Mouse (Mus musculus) heart, embryonic 12.5 days (tissue): Measurements from ENCODE around the gene Slc35g1. TPM values are rescaled to one million over a fixed set of nuclear protein-coding genes. Genes with fewer than 3 reads are reported as not detected.
"Not testable (repeated sequence)": the region's sequence is repeated elsewhere in the genome, so short reads cannot be mapped to it uniquely, and the experiment has no call there.

ENCODE experiments used
- ATAC-seq: fragments of 200-750 bp; cut with Nextera tagmentation; 2 replicates; pipeline ENCODE4 v1.8.0; 2017; ENCODE audit warnings: moderate TSS enrichment, moderate library complexity; ENCODE audit not compliant: insufficient number of reproducible peaks, low FRiP score
- H3K27ac ChIP-seq: fragments of 300-500 bp; sonication (generic); 2 replicates; pipeline ENCODE4 v1.5.1; 2016; ENCODE audit warnings: mild to moderate bottlenecking, moderate library complexity; ENCODE audit not compliant: poor library complexity, severe bottlenecking
- H3K27me3 ChIP-seq: fragments of 300-500 bp; sonication (generic); replicated peaks from 2 replicates; pipeline ENCODE4 v1.6.1; 2016; ENCODE audit warnings: mild to moderate bottlenecking, moderate library complexity
- H3K36me3 ChIP-seq: fragments of 300-500 bp; sonication (generic); 2 replicates; pipeline ENCODE4 v1.6.1; 2016; ENCODE audit warnings: mild to moderate bottlenecking, moderate library complexity
- H3K4me1 ChIP-seq: fragments of 300-500 bp; sonication (generic); replicated peaks from 2 replicates; pipeline ENCODE4 v1.6.1; 2016; ENCODE audit warnings: mild to moderate bottlenecking
- H3K4me2 ChIP-seq: fragments of 300-500 bp; sonication (generic); 2 replicates; pipeline ENCODE4 v1.6.1; 2016; ENCODE audit warnings: mild to moderate bottlenecking, moderate library complexity
- H3K4me3 ChIP-seq: fragments of 300-500 bp; sonication (generic); 2 replicates; pipeline ENCODE4 v1.5.1; 2016; ENCODE audit warnings: mild to moderate bottlenecking
- H3K9ac ChIP-seq: fragments of 300-500 bp; sonication (generic); 2 replicates; pipeline ENCODE4 v1.6.1; 2016; ENCODE audit warnings: mild to moderate bottlenecking, moderate library complexity
- H3K9me3 ChIP-seq: fragments of 300-500 bp; sonication (generic); replicated peaks from 2 replicates; pipeline ENCODE4 v1.6.1; 2016; ENCODE audit warnings: mild to moderate bottlenecking, moderate library complexity
- WGBS: fragments of 180-500 bp; shearing (Covaris S2); methylation state at CpG from one replicate; pipeline ENCODE4 v1.1.7; 2016; 5-methylcytosine and 5-hydroxymethylcytosine counted together
- polyA plus RNA-seq: library from polyadenylated mRNA; unstranded; fragments of >200 nt; fragmentation: Nextera tagmentation; extraction: Ambion mirVana; gene quantifications from 2 replicates; pipeline ENCODE4 v1.2.1, GENCODE M21; 2016

Gene Slc35g1
- polyA plus RNA-seq, 1 experiment from 2014 or later = 3.6 TPM

DNA sequence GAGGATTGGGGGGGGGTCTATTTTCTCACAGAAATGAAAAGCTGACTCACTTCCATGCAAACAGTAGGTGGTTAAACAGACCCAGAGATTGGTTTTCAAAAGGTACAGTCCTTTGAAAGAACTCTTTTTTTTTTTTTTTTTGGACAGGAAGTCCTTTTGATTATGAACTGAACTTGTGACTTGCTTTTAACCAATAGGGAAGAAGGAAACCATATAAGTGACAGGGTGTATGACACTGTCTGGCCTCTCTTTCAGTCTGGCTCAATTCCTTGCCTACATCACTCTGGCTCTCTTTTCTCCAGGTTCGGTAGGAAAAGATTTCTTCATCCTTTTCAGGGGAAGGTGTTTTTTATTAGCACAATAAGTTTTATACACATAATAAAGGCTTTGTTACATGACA lies 36.5 kb upstream of the Slc35g1 start:
- 85% methylated on average over 1 of the region's 1 CpGs for WGBS

DNA sequence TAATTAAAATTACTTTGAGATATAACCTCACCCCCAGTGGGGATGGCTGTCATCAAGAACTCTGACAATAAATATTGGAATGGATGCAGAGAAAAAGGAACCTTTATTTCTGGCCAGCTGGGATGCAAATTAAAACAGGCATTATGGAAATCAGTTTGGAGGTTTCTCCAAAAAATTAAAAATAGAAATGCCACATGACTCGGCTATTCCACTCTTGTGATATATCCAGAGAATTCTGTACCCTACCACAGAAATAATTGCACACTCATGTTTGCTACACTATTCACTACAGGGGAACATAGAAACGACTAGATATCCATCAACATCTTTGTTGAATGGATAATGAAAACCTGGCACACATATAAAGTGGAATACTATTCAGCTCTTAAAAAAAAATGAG lies 33.9 kb upstream of the Slc35g1 start:
- Histone ChIP-seq H3K36me3 (no peaks in the 10 kb centered on the region), H3K27ac (no peak overlapping the region), H3K9ac (no peak overlapping the region), H3K9me3 (no peaks in the 10 kb centered on the region), H3K27me3 (no peaks in the 10 kb centered on the region), H3K4me3 (no peak overlapping the region), H3K4me1 (peaks cover 10% of the 10 kb centered on the region), H3K4me2 (no peak overlapping the region)
- WGBS = 80% methylated on average over 2 of the region's 2 CpGs
- no peak for ATAC-seq

More for the DNA sequence above, 36.5 kb upstream of the Slc35g1 start:
- no peak overlapping the region for H3K4me2 ChIP-seq
- no peak overlapping the region for H3K4me3 ChIP-seq
- 0 out of 2 replicates have a peak, but pooled peaks cover 2% of the 10 kb centered on the region for H3K9me3 ChIP-seq
- no peak for ATAC-seq
- H3K4me1 ChIP-seq = peaks cover 9% of the 10 kb centered on the region
- no peaks in the 10 kb centered on the region for H3K27me3 ChIP-seq
- no peak overlapping the region for H3K27ac ChIP-seq
- H3K9ac ChIP-seq = no peak overlapping the region
- no peaks in the 10 kb centered on the region for H3K36me3 ChIP-seq

DNA sequence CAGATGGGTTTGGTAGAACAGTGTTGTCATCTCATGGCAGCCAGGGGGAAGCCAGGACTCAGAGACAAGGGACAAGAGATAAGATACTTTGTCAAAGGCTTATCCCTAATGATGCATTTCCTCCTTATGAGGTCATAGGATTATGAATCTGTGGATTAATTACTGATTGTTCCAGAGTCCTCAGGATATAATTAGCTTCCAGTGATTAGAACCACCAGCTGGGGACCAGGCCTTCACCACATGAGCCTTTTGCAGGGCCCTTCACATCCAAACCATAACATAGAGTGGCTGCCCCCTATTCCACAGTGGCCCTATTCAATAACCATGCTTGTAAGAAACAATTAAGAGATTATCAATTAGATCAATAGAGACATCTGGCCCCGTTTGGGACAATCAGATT lies 32.4 kb upstream of the Slc35g1 start:
- Histone ChIP-seq H3K4me2 (no peak overlapping the region), H3K27me3 (no peaks in the 10 kb centered on the region), H3K4me1 (peaks cover 10% of the 10 kb centered on the region), H3K4me3 (no peak overlapping the region), H3K9ac (no peak overlapping the region), H3K27ac (no peak overlapping the region), H3K9me3 (no peaks in the 10 kb centered on the region), H3K36me3 (no peaks in the 10 kb centered on the region)
- WGBS = 60% methylated on average over 1 of the region's 1 CpGs
- no peak for ATAC-seq

DNA sequence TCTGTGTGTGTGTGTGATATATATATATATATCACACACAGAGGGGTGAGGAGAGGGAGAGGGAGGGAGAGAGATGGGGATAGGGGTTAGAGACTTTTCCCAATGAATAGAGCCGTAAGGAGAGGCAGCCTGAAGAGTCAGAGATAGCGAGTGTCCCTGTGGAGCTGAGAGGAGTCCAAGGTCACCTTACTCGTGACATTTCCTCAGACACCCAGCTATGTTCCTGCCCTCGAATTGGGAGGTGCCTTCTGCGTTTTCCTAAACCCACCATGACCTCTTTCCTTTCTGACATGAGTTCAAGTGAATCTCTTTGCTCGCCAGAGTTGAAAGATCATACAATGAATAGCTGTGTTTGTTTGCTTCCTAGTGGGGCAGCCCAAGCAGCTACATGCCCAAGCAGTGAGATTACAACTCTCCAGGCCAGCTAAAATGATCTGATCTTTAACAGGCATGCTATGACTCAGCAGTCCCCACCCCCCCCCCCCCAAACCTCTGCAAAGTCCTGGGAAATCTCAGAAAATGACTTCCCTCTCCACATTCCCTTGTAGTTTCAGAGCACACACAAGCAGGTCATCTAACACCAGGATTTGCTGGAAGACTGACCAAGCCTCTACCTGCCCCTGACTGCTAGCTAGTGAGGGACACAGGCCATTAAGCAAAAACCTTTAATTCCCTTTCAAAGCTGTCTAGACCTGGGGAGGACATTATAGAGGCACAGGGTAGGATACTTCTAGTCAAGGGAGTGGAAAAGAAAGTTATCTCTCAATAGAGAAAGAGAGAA lies 31.7 kb upstream of the Slc35g1 start:
- Histone ChIP-seq H3K27me3 (no peaks in the 10 kb centered on the region), H3K9ac (no peak overlapping the region), H3K4me2 (no peak overlapping the region), H3K4me1 (peaks cover 10% of the 10 kb centered on the region), H3K27ac (no peak overlapping the region), H3K36me3 (no peaks in the 10 kb centered on the region), H3K9me3 (no peaks in the 10 kb centered on the region), H3K4me3 (no peak overlapping the region)
- WGBS = 18% methylated on average over 6 of the region's 6 CpGs
- ATAC-seq = no peak

DNA sequence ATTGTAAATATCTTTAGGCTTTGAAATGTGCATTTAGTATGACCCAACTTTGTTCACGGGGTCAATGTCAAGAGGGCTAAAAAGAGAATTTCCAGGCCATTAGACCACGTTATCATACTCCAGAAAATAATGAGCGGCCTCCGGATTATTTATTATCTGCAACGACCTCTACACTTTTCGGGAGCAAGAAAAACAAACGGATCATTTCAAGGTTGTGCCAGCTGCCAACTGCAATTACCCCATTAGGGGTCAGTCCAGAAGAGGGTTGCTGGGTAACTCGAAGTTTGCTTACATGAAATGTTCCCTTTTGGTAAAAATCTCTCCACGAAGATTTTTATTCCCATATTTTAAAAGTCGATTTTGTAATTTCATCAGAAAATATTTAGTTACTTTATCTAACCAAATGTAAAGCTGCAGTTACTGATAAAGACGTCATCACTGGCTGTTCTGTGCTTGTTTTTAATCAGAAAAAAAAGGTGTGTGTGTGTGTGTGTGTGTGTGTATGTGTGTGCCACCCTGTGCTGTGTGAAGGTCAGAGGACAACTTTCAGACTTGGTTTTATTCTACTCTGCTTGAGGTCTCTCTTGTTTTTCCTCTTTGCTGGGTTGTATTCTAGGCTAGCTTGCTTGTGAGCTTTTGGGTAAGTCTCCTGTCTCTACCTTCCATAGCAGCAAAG lies 30.7 kb upstream of the Slc35g1 start:
- H3K4me2 ChIP-seq = no peak overlapping the region
- H3K9me3 ChIP-seq = no peaks in the 10 kb centered on the region
- H3K4me1 ChIP-seq = peaks cover 10% of the 10 kb centered on the region
- ATAC-seq = no peak
- H3K27me3 ChIP-seq = no peaks in the 10 kb centered on the region
- WGBS = 54% methylated on average over 11 of the region's 11 CpGs
- H3K27ac ChIP-seq = no peak overlapping the region
- no peak overlapping the region for H3K9ac ChIP-seq
- H3K4me3 ChIP-seq = no peak overlapping the region
- no peaks in the 10 kb centered on the region for H3K36me3 ChIP-seq

DNA sequence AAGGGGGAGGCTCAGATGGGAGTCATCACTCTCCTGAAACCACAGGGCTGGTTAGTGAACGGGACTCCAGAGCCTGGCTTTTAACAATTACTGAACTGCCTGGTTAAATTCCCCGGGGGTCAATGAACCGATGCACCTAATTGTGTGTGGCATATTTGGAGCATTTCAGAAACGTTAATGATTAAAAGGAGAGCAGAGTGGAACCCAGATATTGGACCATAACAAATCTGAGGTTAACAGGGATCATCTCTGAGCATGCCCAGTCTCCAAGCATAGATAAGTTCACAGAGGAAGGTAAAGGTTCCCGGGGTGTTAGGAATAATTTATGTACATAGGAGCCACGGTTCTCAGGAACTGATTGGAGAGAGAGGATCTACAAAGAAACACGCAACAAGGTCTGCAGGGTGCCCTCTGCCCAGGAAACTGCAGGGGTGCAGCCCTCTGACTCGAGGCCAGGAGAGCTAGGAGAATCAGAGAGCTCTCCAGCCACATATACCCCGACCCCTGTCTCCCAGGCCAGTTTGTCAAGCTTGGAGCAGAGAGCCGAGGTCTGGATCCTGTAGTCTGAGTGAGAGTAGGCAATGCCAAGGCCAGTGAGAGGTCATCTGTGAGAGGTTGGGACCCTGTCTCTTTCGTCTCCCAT lies 23.2 kb upstream of the Slc35g1 start:
- 29% methylated on average over 11 of the region's 11 CpGs for WGBS
- Histone ChIP-seq H3K4me1 (no peaks in the 10 kb centered on the region), H3K9ac (no peak overlapping the region), H3K27ac (no peak overlapping the region), H3K9me3 (no peaks in the 10 kb centered on the region), H3K4me2 (no peak overlapping the region), H3K27me3 (peaks cover 10% of the 10 kb centered on the region; the same call in 1 of the 2 replicates), H3K4me3 (no peak overlapping the region), H3K36me3 (no peaks in the 10 kb centered on the region)
- no peak for ATAC-seq

DNA sequence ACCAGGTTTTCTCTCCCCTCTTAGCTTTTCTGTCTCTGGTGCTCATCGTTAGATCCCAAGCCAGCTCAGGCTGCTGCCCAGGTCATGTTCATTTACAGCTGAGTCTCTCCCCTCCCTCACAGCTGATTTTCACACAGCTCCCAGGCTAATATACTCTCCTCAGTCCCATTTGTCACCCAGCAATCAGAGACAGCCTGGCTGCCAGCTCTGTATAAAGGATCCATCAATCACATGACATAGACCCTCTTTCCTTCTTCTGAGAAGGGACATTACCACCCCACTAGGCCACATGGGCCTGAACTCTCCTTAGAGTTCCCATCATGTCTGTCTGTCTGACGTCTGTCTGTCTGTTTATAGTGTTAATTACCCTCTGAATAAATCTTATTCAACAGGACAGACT lies 22.4 kb upstream of the Slc35g1 start:
- Histone ChIP-seq H3K4me2 (no peak overlapping the region), H3K27me3 (peaks cover 10% of the 10 kb centered on the region; the same call in 1 of the 2 replicates), H3K4me1 (no peaks in the 10 kb centered on the region), H3K9me3 (no peaks in the 10 kb centered on the region), H3K9ac (no peak overlapping the region), H3K27ac (no peak overlapping the region), H3K4me3 (no peak overlapping the region), H3K36me3 (no peaks in the 10 kb centered on the region)
- no peak for ATAC-seq
- 53% methylated on average over 2 of the region's 2 CpGs for WGBS

DNA sequence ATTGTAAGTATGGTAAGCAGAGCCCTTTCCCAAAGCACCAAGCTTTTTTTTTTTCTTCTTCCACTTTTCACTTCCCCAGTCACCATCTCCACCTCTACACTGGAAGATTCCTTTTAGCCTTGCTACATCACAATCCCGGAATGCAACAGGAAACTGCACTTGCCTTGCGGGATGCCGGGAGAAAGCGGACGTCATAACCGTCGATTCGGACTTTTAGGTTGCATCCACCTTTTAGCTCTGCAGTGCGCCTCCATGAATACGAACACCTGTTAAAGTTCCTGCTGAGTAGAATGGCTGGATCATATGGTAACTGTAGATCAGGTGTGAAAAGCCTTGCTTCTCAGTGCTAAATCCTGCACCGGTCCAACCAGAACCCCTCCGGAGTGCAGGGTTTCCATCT lies 12.0 kb upstream of the Slc35g1 start:
- H3K27me3 ChIP-seq = no peaks in the 10 kb centered on the region
- WGBS = 78% methylated on average over 12 of the region's 12 CpGs

DNA sequence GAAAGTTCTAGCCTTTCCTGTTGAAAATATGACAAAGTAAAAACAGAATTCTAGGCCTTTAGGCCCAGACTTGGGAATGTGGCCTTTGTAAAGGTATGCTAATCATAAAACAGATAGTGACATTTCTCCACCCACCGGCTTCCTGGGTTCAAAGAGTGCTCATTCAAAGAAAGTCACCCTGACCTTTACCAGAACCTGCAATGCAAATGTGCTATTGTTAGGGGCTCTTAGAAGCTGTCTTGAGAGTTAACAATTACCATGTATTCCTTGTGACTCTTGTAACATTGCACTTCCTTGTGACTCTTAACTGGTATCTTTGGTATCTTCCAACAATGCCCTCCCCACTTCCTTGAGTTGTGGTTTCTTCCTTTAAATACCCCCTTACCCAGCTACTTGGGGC lies 8.8 kb upstream of the Slc35g1 start:
- not testable (repeated sequence) for H3K4me2 ChIP-seq, H3K36me3 ChIP-seq, H3K27me3 ChIP-seq, H3K4me1 ChIP-seq, H3K27ac ChIP-seq, ATAC-seq, H3K9me3 ChIP-seq, H3K9ac ChIP-seq, H3K4me3 ChIP-seq
- 76% methylated on average over 1 of the region's 1 CpGs for WGBS

More for the DNA sequence above, 12.0 kb upstream of the Slc35g1 start:
- H3K4me1 ChIP-seq = no peaks in the 10 kb centered on the region
- H3K36me3 ChIP-seq = no peaks in the 10 kb centered on the region
- H3K9ac ChIP-seq = no peak overlapping the region
- no peaks in the 10 kb centered on the region for H3K9me3 ChIP-seq
- H3K27ac ChIP-seq = no peak overlapping the region
- no peak overlapping the region for H3K4me3 ChIP-seq
- no peak for ATAC-seq
- H3K4me2 ChIP-seq = no peak overlapping the region

DNA sequence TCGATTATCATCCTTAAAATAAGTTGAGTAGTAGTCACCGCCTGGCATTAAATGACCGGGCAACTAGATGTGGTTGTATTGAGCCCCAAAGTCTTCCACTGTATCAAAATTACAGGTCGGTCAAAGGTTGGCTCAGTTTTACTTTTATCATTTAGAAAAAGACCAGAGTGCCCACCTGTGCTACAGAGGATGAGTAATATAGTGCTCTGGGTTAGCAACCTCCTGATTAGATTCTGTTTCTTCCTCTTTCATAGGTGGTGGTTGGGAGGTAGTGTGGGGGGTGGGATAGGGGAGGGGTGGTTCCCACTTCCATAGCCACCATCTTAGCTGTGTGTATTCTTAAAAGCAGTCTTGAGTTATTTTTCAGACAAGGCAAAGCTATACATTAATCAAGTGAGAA lies 7.9 kb upstream of the Slc35g1 start:
- H3K9me3 ChIP-seq = no peaks in the 10 kb centered on the region
- H3K4me3 ChIP-seq = no peak overlapping the region
- no peak overlapping the region for H3K27ac ChIP-seq
- H3K9ac ChIP-seq = no peak overlapping the region
- no peaks in the 10 kb centered on the region for H3K36me3 ChIP-seq
- no peaks in the 10 kb centered on the region for H3K4me1 ChIP-seq
- H3K27me3 ChIP-seq = no peaks in the 10 kb centered on the region
- H3K4me2 ChIP-seq = no peak overlapping the region
- 80% methylated on average over 4 of the region's 4 CpGs for WGBS
- ATAC-seq = no peak

DNA sequence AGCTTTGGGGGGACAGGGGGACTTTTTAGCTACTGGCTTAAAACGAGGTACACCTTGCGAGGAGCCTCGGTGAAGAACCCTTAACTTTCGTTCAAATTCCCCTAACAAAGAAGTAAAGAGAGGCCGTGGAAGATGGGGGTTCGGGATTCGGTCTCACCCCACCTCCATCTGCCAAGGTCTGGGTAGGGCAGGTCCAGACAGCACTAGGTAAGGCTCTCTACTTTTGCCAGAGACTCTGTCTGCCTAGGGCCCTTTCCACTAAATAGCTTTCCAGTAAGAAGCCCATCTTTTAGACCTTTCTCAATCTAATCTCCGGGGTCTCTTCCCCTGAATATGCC lies 822 bp downstream of the Slc35g1 start:
- Histone ChIP-seq H3K4me2 (peak overlapping the region; percentile 92), H3K36me3 (no peaks in the 10 kb centered on the region), H3K27ac (no peak overlapping the region), H3K4me3 (peak overlapping the region; percentile 82), H3K9ac (peak overlapping the region; percentile 79; the same call in 1 of the 2 replicates), H3K4me1 (0 out of 2 replicates have a peak, but pooled peaks cover 2% of the 10 kb centered on the region), H3K27me3 (no peaks in the 10 kb centered on the region), H3K9me3 (no peaks in the 10 kb centered on the region)
- 36% methylated on average over 8 of the region's 8 CpGs for WGBS
- ATAC-seq = no peak
